In genomic region chr7:44824872-44825271, GRCm38 (mm10) we compare ENCODE assay signal across 8 mouse cellular contexts. TPM values are rescaled to one million over a fixed set of nuclear protein-coding genes. Genes with fewer than 3 reads are reported as not detected.
DNase-seq lines count a peak whose midpoint lies in the region; ATAC-seq and TF ChIP-seq lines count a peak whose summit lies in the region.

No protein-coding gene starts in this region.

- H3K9ac ChIP-seq in forebrain, postnatal 0 days, result no peak overlapping the region
- no peak overlapping the region for H3K9ac ChIP-seq in midbrain, embryonic 16.5 days (ENCODE audit: low read depth, low read length)

- H3K27ac ChIP-seq in cerebellum, adult 2 months (ENCODE audit: insufficient read depth, low read length), result no peak overlapping the region
- H3K27ac ChIP-seq in forebrain, postnatal 0 days (ENCODE audit: low read depth, low read length), result no peak overlapping the region
- no peak overlapping the region for H3K27ac ChIP-seq in midbrain, embryonic 16.5 days (ENCODE audit: low read length)

- H3K4me2 ChIP-seq in forebrain, postnatal 0 days (ENCODE audit: low read depth), result no peak overlapping the region
- H3K4me2 ChIP-seq in midbrain, embryonic 16.5 days (ENCODE audit: low read length), result no peak overlapping the region

- intact Hi-C loops in left cerebral cortex, postnatal 4 days (cut with DNase I), result loop anchor here (2.0 kb wide), 1 partner anchor 98 kb away; no protein-coding TSS in a partner anchor

- peaks cover 6% of the 10 kb centered on the region for H3K4me1 ChIP-seq in cerebellum, adult 2 months (ENCODE audit: control insufficient read depth, insufficient read depth, low read length)
- no peaks in the 10 kb centered on the region for H3K4me1 ChIP-seq in forebrain, postnatal 0 days (ENCODE audit: insufficient read depth)
- H3K4me1 ChIP-seq in midbrain, embryonic 16.5 days (ENCODE audit: control insufficient read depth, insufficient read depth, low read length), result peaks cover 6% of the 10 kb centered on the region; the same call in 1 of the 2 replicates

- DNase-seq in left cerebral cortex, adult 18-20 months (ENCODE audit: low spot score in 2 of 2), result peak; percentile 83 to 85
- no peak for DNase-seq in left cerebral cortex, adult 11 months (ENCODE audit: low spot score)
- peak; percentile 75 to 84 for DNase-seq in cerebellum, adult 2 months
- peak; percentile 88 for DNase-seq in forebrain, postnatal 0 days
- peak; percentile 92 for DNase-seq in induced T-regulatory cell, adult 2 months (ENCODE audit: low read depth)
- DNase-seq in left cerebral cortex, postnatal 4 days, result peak; percentile 85
- peak; percentile 75 to 83 for DNase-seq in spleen, postnatal 36 days (ENCODE audit: low spot score in 2 of 2)

- peaks cover 18% of the 10 kb centered on the region for H3K36me3 ChIP-seq in forebrain, postnatal 0 days (ENCODE audit: insufficient read depth)
- H3K36me3 ChIP-seq in midbrain, embryonic 16.5 days (ENCODE audit: control insufficient read depth, insufficient read depth, low read length), result peaks cover 12% of the 10 kb centered on the region

- WGBS in cerebellum, adult 2 months, result 12% methylated on average over 3 of the region's 3 CpGs
- WGBS in forebrain, postnatal 0 days, result 18% methylated on average over 3 of the region's 3 CpGs
- 25% methylated on average over 3 of the region's 3 CpGs for WGBS in midbrain, embryonic 16.5 days

- peak; percentile 89 for TF ChIP-seq CTCF in cerebellum, adult 2 months (IDR thresholded peaks at IDR 0.05; ENCODE audit: borderline replicate concordance, insufficient read depth, low read depth, low read length)
- TF ChIP-seq CTCF in forebrain, postnatal 0 days (IDR thresholded peaks at IDR 0.05; ENCODE audit: low read depth), result peak; percentile 95

- TF ChIP-seq POLR2A in cerebellum, adult 2 months (IDR thresholded peaks at IDR 0.05; ENCODE audit: borderline replicate concordance, insufficient read depth, low read length), result no peak

- no peak overlapping the region for H3K4me3 ChIP-seq in cerebellum, adult 2 months (replicated peaks; ENCODE audit: insufficient read depth, low read depth, low read length)
- H3K4me3 ChIP-seq in forebrain, postnatal 0 days (ENCODE audit: low read depth, low read length), result no peak overlapping the region
- H3K4me3 ChIP-seq in midbrain, embryonic 16.5 days (ENCODE audit: low read depth, low read length), result no peak overlapping the region

- ATAC-seq in forebrain, postnatal 0 days, result peak; percentile 90
- ATAC-seq in midbrain, embryonic 16.5 days, result peak; percentile 70

- no peaks in the 10 kb centered on the region for H3K27me3 ChIP-seq in cerebellum, adult 2 months (ENCODE audit: control insufficient read depth, insufficient read depth, low read length)
- no peaks in the 10 kb centered on the region for H3K27me3 ChIP-seq in forebrain, postnatal 0 days (ENCODE audit: insufficient read depth, low read length)
- no peaks in the 10 kb centered on the region for H3K27me3 ChIP-seq in midbrain, embryonic 16.5 days (ENCODE audit: control insufficient read depth, insufficient read depth, low read depth, low read length)

- no peaks in the 10 kb centered on the region for H3K9me3 ChIP-seq in forebrain, postnatal 0 days (ENCODE audit: low read length)
- H3K9me3 ChIP-seq in midbrain, embryonic 16.5 days (replicated peaks; ENCODE audit: control insufficient read depth, low read length, poor library complexity, severe bottlenecking), result no peaks in the 10 kb centered on the region

RNA-seq across cellular contexts. Expression of gene Atf5, which starts 8.4 kb away (rescaled TPM):
- 10 to 100 TPM; 21.2 to 27.8 TPM for total RNA-seq in left cerebral cortex, adult 18-20 months (2021)
- 19.6 and 23.8 TPM in 2 replicates for polyA plus RNA-seq in cerebellum, adult 2 months (2012; rRNA removed)
- 10.1 and 15.9 TPM in 2 replicates for total RNA-seq in forebrain, postnatal 0 days (2014; rRNA removed)
- 3.9 and 4.7 TPM in 2 replicates for polyA plus RNA-seq in forebrain, postnatal 0 days (2015; fragmentation: Nextera tagmentation; extraction: Ambion mirVana)
- total RNA-seq in left cerebral cortex, postnatal 4 days (2021), result 10 to 100 TPM; 22.6 to 23.5 TPM
- 2.5 and 3.0 TPM in 2 replicates for polyA plus RNA-seq in midbrain, embryonic 16.5 days (2015; fragmentation: Nextera tagmentation; extraction: Ambion mirVana)

RNA-seq across cellular contexts. Expression of gene Il4i1, which starts 8.7 kb away (rescaled TPM):
- 1 to 10 TPM; 1.8 to 2.3 TPM for total RNA-seq in left cerebral cortex, adult 18-20 months (2021)
- 1.4 and 1.9 TPM in 2 replicates for polyA plus RNA-seq in cerebellum, adult 2 months (2012; rRNA removed)
- total RNA-seq in forebrain, postnatal 0 days (2014; rRNA removed), result 0.15 and 1.3 TPM in 2 replicates
- 0.21 and 0.34 TPM in 2 replicates for polyA plus RNA-seq in forebrain, postnatal 0 days (2015; fragmentation: Nextera tagmentation; extraction: Ambion mirVana)
- 1 to 10 TPM; 1.0 TPM for total RNA-seq in left cerebral cortex, postnatal 4 days (2021)
- polyA plus RNA-seq in midbrain, embryonic 16.5 days (2015; fragmentation: Nextera tagmentation; extraction: Ambion mirVana), result 0.57 and 1.0 TPM in 2 replicates

RNA-seq across cellular contexts. Expression of gene Nup62, which starts 9.0 kb away (rescaled TPM):
- 10 to 100 TPM; 33.0 to 38.1 TPM for total RNA-seq in left cerebral cortex, adult 18-20 months (2021)
- 28.9 and 29.4 TPM in 2 replicates for polyA plus RNA-seq in cerebellum, adult 2 months (2012; rRNA removed)
- total RNA-seq in forebrain, postnatal 0 days (2014; rRNA removed), result 58.0 and 68.7 TPM in 2 replicates
- 50.5 and 57.0 TPM in 2 replicates for polyA plus RNA-seq in forebrain, postnatal 0 days (2015; fragmentation: Nextera tagmentation; extraction: Ambion mirVana)
- total RNA-seq in left cerebral cortex, postnatal 4 days (2021), result 10 to 100 TPM; 50.3 to 51.1 TPM
- polyA plus RNA-seq in midbrain, embryonic 16.5 days (2015; fragmentation: Nextera tagmentation; extraction: Ambion mirVana), result 43.6 and 45.9 TPM in 2 replicates

RNA-seq across cellular contexts. Expression of gene Akt1s1, which starts 23.9 kb away (rescaled TPM):
- total RNA-seq in left cerebral cortex, adult 18-20 months (2021), result 10 to 100 TPM; 67.9 to 70.1 TPM
- 78.3 and 83.6 TPM in 2 replicates for polyA plus RNA-seq in cerebellum, adult 2 months (2012; rRNA removed)
- total RNA-seq in forebrain, postnatal 0 days (2014; rRNA removed), result 89.9 and 109 TPM in 2 replicates
- polyA plus RNA-seq in forebrain, postnatal 0 days (2015; fragmentation: Nextera tagmentation; extraction: Ambion mirVana), result 105 and 112 TPM in 2 replicates
- total RNA-seq in left cerebral cortex, postnatal 4 days (2021), result 10 to 100 TPM; 74.1 to 85.4 TPM
- polyA plus RNA-seq in midbrain, embryonic 16.5 days (2015; fragmentation: Nextera tagmentation; extraction: Ambion mirVana), result 82.2 and 83.2 TPM in 2 replicates

RNA-seq across cellular contexts. Expression of gene Tbc1d17, which starts 24.0 kb away (rescaled TPM):
- 10 to 100 TPM; 70.4 to 89.3 TPM for total RNA-seq in left cerebral cortex, adult 18-20 months (2021)
- polyA plus RNA-seq in cerebellum, adult 2 months (2012; rRNA removed), result 119 and 123 TPM in 2 replicates
- total RNA-seq in forebrain, postnatal 0 days (2014; rRNA removed), result 71.9 and 378 TPM in 2 replicates
- polyA plus RNA-seq in forebrain, postnatal 0 days (2015; fragmentation: Nextera tagmentation; extraction: Ambion mirVana), result 87.8 and 115 TPM in 2 replicates
- 10 to 100 TPM; 57.1 to 68.3 TPM for total RNA-seq in left cerebral cortex, postnatal 4 days (2021)
- 118 and 123 TPM in 2 replicates for polyA plus RNA-seq in midbrain, embryonic 16.5 days (2015; fragmentation: Nextera tagmentation; extraction: Ambion mirVana)
